Mouse (Mus musculus): ENCODE measurements around the gene Met.

DNA sequence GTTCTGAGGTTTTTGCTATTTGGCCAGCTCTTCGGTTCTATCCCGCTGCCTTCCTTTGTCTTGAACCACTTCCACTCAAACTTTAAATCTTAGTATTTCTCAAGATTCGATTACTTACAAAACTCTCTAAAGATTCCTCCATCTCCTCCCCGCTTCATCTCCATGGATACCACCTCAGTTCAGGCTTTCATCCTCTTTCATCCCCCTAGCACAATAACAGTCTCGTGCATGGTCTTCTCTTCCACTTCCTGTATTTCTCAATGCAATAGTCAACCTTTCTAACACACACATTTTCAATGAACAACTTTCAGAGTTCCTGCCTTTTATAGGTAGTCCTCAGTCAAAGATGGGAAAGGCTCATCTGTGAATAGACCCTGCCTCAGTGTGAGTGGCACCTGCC, 135.8 kb downstream of the Met start:
- TF ChIP-seq GATA1 (IDR thresholded peaks at IDR 0.05; ENCODE audit: borderline replicate concordance, low read length) = no peak
- TF ChIP-seq FLI1 (IDR thresholded peaks at IDR 0.05; ENCODE audit: low read length) = no peak

Data from megakaryocyte, embryonic 14.5 days (primary cell).